ENCODE assay signal across 8 mouse cellular contexts in genomic region chr14:103648623-103649255, GRCm38 (mm10). TPM values are rescaled to one million over a fixed set of nuclear protein-coding genes. Genes with fewer than 3 reads are reported as not detected.
A peak's percentile ranks its signal among the peaks of the same experiment; 100 is the strongest.
DNase-seq lines count a peak whose midpoint lies in the region; ATAC-seq lines count a peak whose summit lies in the region.

No protein-coding gene starts in this region.

- DNase-seq in lung, postnatal 36 days, result peak; percentile 10
- no peak for DNase-seq in lung, postnatal 25 days (ENCODE audit: low spot score)
- peak; percentile 78 for DNase-seq in embryo, embryonic 10.5 days (ENCODE audit: low spot score)
- DNase-seq in kidney, adult 9 months, result peak; percentile 6
- peak; percentile 79 for DNase-seq in retina, embryonic 14.5 days (ENCODE audit: low spot score)
- DNase-seq in adrenal gland, adult 18-20 months (ENCODE audit: low spot score in 2 of 2), result no peak
- no peak for DNase-seq in heart, adult 9 months (ENCODE audit: low spot score in 2 of 2)

- no peak for ATAC-seq in monocyte, adult 5-6 weeks (replicated peaks; ENCODE audit: insufficient number of reproducible peaks, low FRiP score, low TSS enrichment, poor library complexity, severe bottlenecking)

RNA-seq across cellular contexts. Expression of gene Slain1, which starts 1.3 kb away (rescaled TPM):
- 1 to 10 TPM; 1.2 to 1.4 TPM for total RNA-seq in adrenal gland, adult 18-20 months (2021)
- 10.5 to 23.0 TPM (median 12.2 TPM) in 3 replicates for total RNA-seq in monocyte, adult 5-6 weeks (2017)

Comparison
In these comparisons a context has a peak if more than half of its experiments do, and no peak if none do; other contexts are left out.
1. DNase-seq: peak in lung, postnatal 36 days (single experiment), embryo, embryonic 10.5 days (single experiment), kidney, adult 9 months (single experiment) and retina, embryonic 14.5 days (single experiment); none in lung, postnatal 25 days (single experiment), adrenal gland, adult 18-20 months (0 of 2) and heart, adult 9 months (0 of 2).